Mouse (Mus musculus) liver, adult 2 months (tissue): ENCODE measurements around the gene Fry.

Experiments used
- CTCF ChIP-seq: fragments of 200-500 bp; IDR thresholded peaks from 2 replicates; pipeline ENCODE4 v1.5.1; 2011; ENCODE audit warnings: low read depth, low read length, control low read depth
- POLR2A ChIP-seq: fragments of 200-500 bp; IDR thresholded peaks from 2 replicates; pipeline ENCODE4 v1.6.1; 2011; ENCODE audit warnings: low read length, control low read depth; ENCODE audit not compliant: insufficient read depth; ENCODE audit errors: extremely low read depth

DNA sequence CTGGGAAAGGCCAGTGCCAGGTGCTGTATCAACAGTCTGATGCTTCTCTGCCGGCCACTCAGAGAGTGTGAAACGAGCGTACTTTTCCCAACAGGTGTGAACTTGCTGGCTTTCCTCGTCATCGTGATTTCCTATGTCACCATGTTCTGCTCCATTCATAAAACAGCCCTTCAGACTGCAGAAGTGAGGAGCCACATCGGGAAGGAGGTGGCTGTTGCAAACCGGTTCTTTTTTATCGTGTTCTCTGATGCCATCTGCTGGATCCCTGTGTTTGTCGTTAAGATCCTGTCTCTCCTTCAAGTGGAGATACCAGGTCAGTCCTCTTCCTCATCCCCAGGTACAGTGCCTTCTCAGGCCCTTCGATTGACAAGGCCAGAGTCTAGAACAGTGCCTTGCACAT, 48.4 kb upstream of the Fry start:
- TF ChIP-seq CTCF (no peak), POLR2A (no peak)
